Mouse (Mus musculus) limb, embryonic 14.5 days (tissue): ENCODE results near the gene Armcx6. TPM values are rescaled to one million over a fixed set of nuclear protein-coding genes. Genes with fewer than 3 reads are reported as not detected.
"Not testable (repeated sequence)": the region's sequence is repeated elsewhere in the genome, so short reads cannot be mapped to it uniquely, and the experiment has no call there.

Source experiments
- ATAC-seq: fragments of 200-750 bp; cut with Nextera tagmentation; 2 replicates; pipeline ENCODE4 v1.8.0; 2017; ENCODE audit warnings: low read depth, moderate number of reproducible peaks, moderate TSS enrichment; ENCODE audit not compliant: low FRiP score
- DNase-seq: peaks from one replicate; pipeline ENCODE4 v3.0.0-alpha.2; 2015; ENCODE audit warnings: low spot score
- H3K27ac ChIP-seq: fragments of 300-500 bp; sonication (generic); replicated peaks from 2 replicates; pipeline ENCODE4 v1.5.1; 2014; ENCODE audit warnings: low read depth, mild to moderate bottlenecking, low read length, moderate library complexity, mixed read lengths
- H3K27me3 ChIP-seq: fragments of 300-500 bp; sonication (generic); 2 replicates; pipeline ENCODE4 v1.6.1; 2014; ENCODE audit warnings: low read length, mixed read lengths; ENCODE audit not compliant: control insufficient read depth, insufficient read depth
- H3K36me3 ChIP-seq: fragments of 300-500 bp; sonication (generic); 2 replicates; pipeline ENCODE4 v1.6.1; 2014; ENCODE audit warnings: mild to moderate bottlenecking, low read length, moderate library complexity, mixed read lengths; ENCODE audit not compliant: control insufficient read depth, insufficient read depth
- H3K4me1 ChIP-seq: fragments of 300-500 bp; sonication (generic); 2 replicates; pipeline ENCODE4 v1.6.1; 2014; ENCODE audit warnings: antibody characterized with exemption, low read length, mixed read lengths; ENCODE audit not compliant: control insufficient read depth, insufficient read depth
- H3K4me2 ChIP-seq: fragments of 300-500 bp; sonication (generic); replicated peaks from 2 replicates; pipeline ENCODE4 v1.6.1; 2014; ENCODE audit warnings: low read depth, mild to moderate bottlenecking, low read length, moderate library complexity; ENCODE audit not compliant: severe bottlenecking
- H3K4me3 ChIP-seq: fragments of 300-500 bp; sonication (generic); replicated peaks from 2 replicates; pipeline ENCODE4 v1.5.1; 2014; ENCODE audit warnings: low read length
- H3K9ac ChIP-seq: fragments of 300-500 bp; sonication (generic); 2 replicates; pipeline ENCODE4 v1.6.1; 2014; ENCODE audit warnings: mild to moderate bottlenecking, low read depth, low read length, moderate library complexity; ENCODE audit not compliant: severe bottlenecking
- H3K9me3 ChIP-seq: fragments of 300-500 bp; sonication (generic); 2 replicates; pipeline ENCODE4 v1.6.1; 2016; ENCODE audit warnings: low read length; ENCODE audit not compliant: control insufficient read depth
- POLR2A ChIP-seq: fragments of 200-500 bp; IDR thresholded peaks from 2 replicates; pipeline ENCODE4 v1.8.0; 2012; ENCODE audit warnings: inconsistent platforms, mild to moderate bottlenecking, moderate library complexity, borderline replicate concordance; ENCODE audit not compliant: insufficient read depth, insufficient read length; ENCODE audit errors: extremely low read depth
- WGBS: fragments of 180-500 bp; shearing (Covaris S2); extraction: QIAGEN DNeasy Blood & Tissue Kit; methylation state at CpG from one replicate; pipeline ENCODE4 v1.1.7; 2014; 5-methylcytosine and 5-hydroxymethylcytosine counted together
- polyA plus RNA-seq, 2 experiments: library from polyadenylated mRNA; depleted of rRNA in 1 of 2; stranded (reverse) in 1 of 2; unstranded in 1 of 2; fragments of >200 nt; fragmentation: Nextera tagmentation in 1 of 2; extraction: Ambion mirVana in 1 of 2; gene quantifications; 2 replicates each; pipeline versions ENCODE4 v1.2.1 to v1.2.3; 2012 to 2014

The Armcx6 gene
- polyA plus RNA-seq (2012; rRNA removed) = 35.4 and 49.3 TPM in 2 replicates
- polyA plus RNA-seq (2014; fragmentation: Nextera tagmentation; extraction: Ambion mirVana) = 34.5 and 37.8 TPM in 2 replicates

DNA sequence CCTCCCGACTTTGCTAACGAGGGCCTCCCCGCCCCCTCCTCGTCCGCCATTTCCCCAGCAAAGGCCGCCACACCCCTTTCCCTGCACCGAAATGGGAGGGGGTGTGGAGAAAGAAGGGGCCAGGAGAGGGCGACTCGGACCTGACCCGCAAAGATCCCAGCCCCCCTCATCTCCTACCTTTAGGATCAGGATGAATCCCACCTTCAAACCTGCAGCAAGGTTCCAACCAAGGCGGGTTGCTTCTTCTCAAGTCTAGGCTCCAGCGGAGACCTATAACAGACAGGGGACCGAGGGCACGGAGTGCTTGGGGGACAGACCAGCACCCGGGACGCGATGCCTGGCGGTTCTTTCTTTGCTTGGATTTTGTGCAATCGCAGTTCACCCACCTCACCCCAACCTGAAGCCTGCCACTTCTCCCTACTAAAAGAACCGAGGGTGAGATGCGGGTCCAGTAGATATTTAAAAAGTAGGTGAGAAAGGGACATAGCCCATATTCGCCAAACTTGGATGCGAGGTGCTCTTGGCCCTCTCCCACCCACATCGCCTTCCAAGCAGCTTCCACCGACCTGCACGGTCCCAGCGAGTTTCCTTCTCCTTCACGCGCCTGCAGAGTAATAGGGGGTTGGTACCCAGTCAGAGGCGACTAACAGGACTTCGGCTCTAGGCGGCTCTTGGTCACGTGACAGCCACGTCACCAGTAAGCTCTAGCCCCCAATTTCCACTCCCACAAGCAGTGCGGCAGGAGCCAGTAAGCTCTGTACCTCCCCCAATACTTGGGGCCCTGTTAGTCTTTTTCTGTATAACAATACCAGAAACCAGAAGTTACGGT is at the start of gene Armcx6:
Armcx6 (minus strand) TSS at position 654 of the 829 bp plus-strand sequence.
- ATAC-seq (peak; percentile 96), DNase-seq (peak; percentile 91)
- H3K9me3 ChIP-seq = no peaks in the 10 kb centered on the region
- H3K27me3 ChIP-seq = no peaks in the 10 kb centered on the region
- peaks cover 2% of the 10 kb centered on the region; the same call in 1 of the 2 replicates for H3K4me1 ChIP-seq
- peak within 1 kb of the TSS; percentile 52 for H3K4me2 ChIP-seq
- H3K36me3 ChIP-seq = no peaks in the 10 kb centered on the region
- peak; percentile 90; the same call in 1 of the 2 replicates for TF ChIP-seq POLR2A
- 25% methylated on average over 35 of the region's 36 CpGs for WGBS
- H3K27ac ChIP-seq = peak within 1 kb of the TSS; percentile 84
- H3K4me3 ChIP-seq = peak within 1 kb of the TSS; percentile 53
- H3K9ac ChIP-seq = peak within 1 kb of the TSS; percentile 58

DNA sequence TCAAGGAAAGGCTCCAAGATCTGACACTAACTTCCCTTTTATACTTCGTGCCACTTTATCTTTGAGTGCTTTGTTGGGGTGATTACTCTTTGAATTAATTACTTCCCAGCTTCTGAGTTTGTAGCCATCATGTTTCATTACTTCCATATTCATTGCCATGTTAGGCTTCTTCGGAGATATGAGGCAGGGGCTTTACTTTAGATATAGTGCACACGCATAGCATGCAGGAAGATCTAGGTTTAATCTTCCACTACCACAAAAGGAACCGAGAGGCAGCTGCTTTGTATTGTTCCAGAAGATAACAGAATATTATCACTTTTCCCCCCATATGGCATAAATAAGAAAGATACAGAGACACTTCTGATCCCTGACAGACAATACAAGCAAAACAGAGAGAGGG is 36.5 kb upstream of the Armcx6 start:
- no peak for DNase-seq
- TF ChIP-seq POLR2A = no peak
- no peak for ATAC-seq
- no peaks in the 10 kb centered on the region for H3K4me1 ChIP-seq
- H3K9me3 ChIP-seq = no peaks in the 10 kb centered on the region
- no peak overlapping the region for H3K4me2 ChIP-seq
- H3K36me3 ChIP-seq = no peaks in the 10 kb centered on the region
- no peak overlapping the region for H3K4me3 ChIP-seq
- no peak overlapping the region for H3K27ac ChIP-seq
- 76% methylated on average over 4 of the region's 4 CpGs for WGBS
- 0 out of 2 replicates have a peak, but pooled peaks cover 3% of the 10 kb centered on the region for H3K27me3 ChIP-seq
- no peak overlapping the region for H3K9ac ChIP-seq

DNA sequence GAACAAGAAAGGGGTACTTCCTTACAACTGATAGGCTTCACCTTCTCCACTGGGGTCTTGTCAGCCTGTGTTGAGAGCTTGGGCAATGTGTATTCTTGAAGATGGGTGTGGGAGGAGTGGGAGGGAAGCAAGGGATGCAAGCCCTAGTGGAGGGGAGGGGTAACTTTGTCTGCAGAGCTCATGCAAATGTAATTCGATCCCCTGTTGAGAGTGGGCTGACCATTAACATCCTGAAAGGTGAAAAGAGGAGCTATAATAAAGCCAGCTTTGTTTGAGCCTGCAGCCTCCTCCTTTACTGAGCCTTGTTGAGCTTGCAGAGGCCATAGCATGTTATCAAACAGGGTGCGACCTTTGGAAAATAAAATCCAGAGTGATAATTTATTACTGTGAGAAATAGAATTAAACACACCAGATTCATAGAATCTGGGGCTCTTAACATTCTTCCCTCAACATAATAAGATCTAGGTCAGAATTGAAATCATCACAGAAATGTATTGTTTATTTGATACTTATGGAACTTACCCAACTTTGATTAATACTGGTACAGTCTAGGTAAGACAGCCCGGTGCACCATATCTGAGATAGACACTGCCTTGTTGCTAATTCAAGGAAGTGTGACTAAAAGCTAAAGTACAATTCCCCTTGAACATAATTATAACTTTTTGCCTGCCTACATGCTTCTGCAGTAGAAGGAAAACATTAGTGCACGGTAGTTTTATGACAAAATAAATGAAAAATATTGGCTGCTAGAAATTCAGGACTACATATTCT is 12.4 kb upstream of the Armcx6 start:
- H3K4me1 ChIP-seq, H3K36me3 ChIP-seq, H3K9ac ChIP-seq, H3K4me2 ChIP-seq, H3K4me3 ChIP-seq, DNase-seq, H3K9me3 ChIP-seq, ATAC-seq, H3K27me3 ChIP-seq, H3K27ac ChIP-seq: not testable (repeated sequence)
- 46% methylated on average over 4 of the region's 4 CpGs for WGBS

DNA sequence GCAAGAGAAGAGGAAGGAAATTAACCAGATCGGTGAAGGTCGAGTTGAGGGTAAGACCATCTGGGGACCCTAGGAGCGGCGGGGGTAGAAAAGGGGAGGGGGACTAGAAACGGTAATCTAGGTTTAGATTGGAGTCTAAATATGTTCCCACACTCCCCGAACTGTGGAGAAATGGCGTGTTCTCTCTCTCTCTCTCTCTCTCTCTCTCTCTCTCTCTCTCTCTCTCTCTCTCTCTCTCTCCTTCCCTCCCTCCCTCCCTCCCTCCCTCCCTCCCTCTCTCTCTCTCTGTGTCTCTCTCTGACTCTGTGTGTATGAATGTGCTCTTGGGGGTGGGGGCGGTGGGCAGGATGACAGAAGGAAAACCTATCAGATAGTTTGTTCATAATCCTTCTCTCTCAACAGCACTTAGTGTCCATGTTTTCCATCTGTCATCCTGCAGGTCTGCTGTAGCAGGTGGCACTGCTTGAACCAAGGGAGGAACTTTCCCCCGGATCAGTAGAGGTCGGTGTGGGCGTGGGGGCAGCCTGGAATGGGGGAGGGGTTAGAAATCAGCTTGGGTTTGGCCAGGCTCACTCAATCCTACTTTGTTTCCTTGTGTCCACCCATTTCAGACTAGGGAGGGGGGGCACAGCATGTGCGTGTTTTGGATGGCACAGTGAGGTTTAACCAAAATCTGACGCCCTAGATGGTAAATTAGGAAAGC is 6.2 kb upstream of the Armcx6 start:
- peak overlapping the region; percentile 67; the same call in 1 of the 2 replicates for H3K27ac ChIP-seq
- no peaks in the 10 kb centered on the region for H3K27me3 ChIP-seq
- DNase-seq (no peak), ATAC-seq (no peak)
- H3K4me1 ChIP-seq = no peaks in the 10 kb centered on the region
- H3K36me3 ChIP-seq = no peaks in the 10 kb centered on the region
- peak overlapping the region; percentile 63 for H3K4me3 ChIP-seq
- TF ChIP-seq POLR2A = no peak
- 30% methylated on average over 12 of the region's 13 CpGs for WGBS
- H3K9me3 ChIP-seq = no peaks in the 10 kb centered on the region
- peak overlapping the region; percentile 72 for H3K9ac ChIP-seq
- H3K4me2 ChIP-seq = peak overlapping the region; percentile 47
